Mouse (Mus musculus): Measurements from ENCODE around the gene Itgb3bp. TPM values are rescaled to one million over a fixed set of nuclear protein-coding genes. Genes with fewer than 3 reads are reported as not detected.

Itgb3bp gene
- polyA plus RNA-seq, 1 experiment from 2014 or later: 12.2 TPM

DNA sequence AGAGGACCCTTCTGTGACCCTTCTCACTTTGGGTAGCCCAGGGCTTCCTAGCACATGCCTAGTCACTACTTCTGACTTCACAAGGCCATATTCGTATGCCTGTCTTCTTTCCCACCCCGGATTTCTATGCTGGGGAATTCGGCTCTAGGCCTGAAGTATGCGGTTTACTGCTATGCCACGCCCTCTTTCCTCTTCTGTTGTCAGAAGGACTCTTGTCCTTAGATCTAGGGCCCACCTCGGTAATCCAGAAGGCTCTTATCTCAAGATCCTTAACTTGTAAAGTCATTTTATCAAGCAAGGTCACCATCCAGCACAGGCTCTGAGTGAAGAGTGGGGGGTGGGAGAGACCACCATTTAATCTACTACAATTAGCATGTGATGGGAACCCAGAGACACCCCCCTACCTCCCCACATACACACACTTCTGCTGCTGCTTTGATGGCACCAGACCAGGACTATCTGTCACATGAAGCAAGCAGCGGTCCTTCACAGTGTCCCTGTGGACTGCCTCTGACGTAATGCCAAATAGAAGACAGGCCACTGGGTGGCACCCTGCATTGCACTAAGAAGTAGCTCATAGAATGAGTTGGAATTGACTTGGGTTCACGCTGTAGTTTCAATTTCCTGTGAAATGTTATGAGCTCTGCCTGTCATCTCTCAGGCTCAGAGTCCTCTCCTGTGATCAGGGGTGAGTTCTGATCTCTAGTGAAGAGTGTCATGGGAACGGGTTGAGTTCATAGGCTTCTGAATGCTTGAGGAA, 12.2 kb upstream of the Itgb3bp start:
- Histone ChIP-seq H3K36me3 (replicated peaks; ENCODE audit: insufficient read depth, low read length) (0 out of 2 replicates have a peak, but pooled peaks cover 3% of the 10 kb centered on the region), H3K4me3 (ENCODE audit: low read depth, low read length) (no peak overlapping the region), H3K4me2 (ENCODE audit: low read depth, low read length) (no peak overlapping the region), H3K27ac (ENCODE audit: low read depth) (peak overlapping the region; percentile 60), H3K9me3 (ENCODE audit: low read length) (no peaks in the 10 kb centered on the region), H3K4me1 (ENCODE audit: insufficient read depth) (peaks cover 20% of the 10 kb centered on the region), H3K9ac (replicated peaks) (no peak overlapping the region), H3K27me3 (ENCODE audit: insufficient read depth, low read length) (no peaks in the 10 kb centered on the region)
- WGBS (ENCODE audit: insufficient replicate concordance): 61% methylated on average over 10 of the region's 10 CpGs
- ATAC-seq (peak; percentile 88), DNase-seq (peak; percentile 56)
- no peak for TF ChIP-seq EP300 (IDR thresholded peaks at IDR 0.05; ENCODE audit: low read depth)
- TF ChIP-seq CTCF (IDR thresholded peaks at IDR 0.05; ENCODE audit: low read depth): peak; percentile 61

DNA sequence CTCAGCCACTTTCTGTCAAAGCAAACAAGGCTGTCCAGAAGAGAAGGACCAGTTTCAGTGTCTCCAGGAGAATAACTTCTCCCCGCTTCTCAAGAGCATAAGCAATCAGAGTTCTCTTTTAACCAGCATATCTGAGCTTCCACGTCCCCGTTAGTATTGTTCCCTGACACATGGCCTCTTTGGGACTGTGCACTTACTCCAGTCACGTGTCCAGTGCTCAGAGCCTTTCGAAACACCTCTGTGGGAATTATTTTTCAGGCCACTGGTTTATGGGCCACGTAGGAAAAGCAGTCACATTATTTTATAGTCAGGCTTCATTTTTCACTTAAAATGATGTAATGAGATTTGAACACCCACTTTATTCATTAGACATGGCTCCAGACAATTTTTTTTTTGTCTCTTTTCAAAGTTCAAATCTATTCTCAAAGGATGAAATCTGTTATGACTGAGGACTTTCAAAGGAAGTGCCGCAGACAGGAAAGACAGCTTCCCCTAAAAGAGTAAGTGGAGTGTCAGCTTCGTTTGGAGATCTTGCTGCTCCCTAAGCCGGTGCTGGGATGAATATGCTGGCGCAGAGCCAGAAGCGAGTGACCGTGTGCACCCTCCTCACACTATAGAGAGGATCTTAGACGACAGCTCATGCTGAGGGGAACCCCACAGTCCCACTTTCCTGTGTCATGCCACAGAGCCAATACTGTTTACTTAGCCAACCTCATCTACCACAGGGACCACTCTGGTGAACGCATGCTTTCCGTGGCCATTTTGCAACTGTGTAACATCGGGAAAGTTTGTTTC, 10.3 kb upstream of the Itgb3bp start:
- 48% methylated on average over 16 of the region's 16 CpGs for WGBS (ENCODE audit: insufficient replicate concordance)
- peak overlapping the region; percentile 25; the same call in 1 of the 2 replicates for H3K27ac ChIP-seq (ENCODE audit: low read depth)
- no peaks in the 10 kb centered on the region for H3K9me3 ChIP-seq (ENCODE audit: low read length)
- ATAC-seq: peak; percentile 46; the same call in 1 of the 2 replicates
- H3K4me3 ChIP-seq (ENCODE audit: low read depth, low read length): no peak overlapping the region
- H3K9ac ChIP-seq (replicated peaks): no peak overlapping the region
- H3K27me3 ChIP-seq (ENCODE audit: insufficient read depth, low read length): no peaks in the 10 kb centered on the region
- H3K36me3 ChIP-seq (replicated peaks; ENCODE audit: insufficient read depth, low read length): 0 out of 2 replicates have a peak, but pooled peaks cover 3% of the 10 kb centered on the region
- TF ChIP-seq CTCF (IDR thresholded peaks at IDR 0.05; ENCODE audit: low read depth) (no peak), EP300 (IDR thresholded peaks at IDR 0.05; ENCODE audit: low read depth) (no peak)
- no peak for DNase-seq
- H3K4me1 ChIP-seq (ENCODE audit: insufficient read depth): peaks cover 20% of the 10 kb centered on the region
- no peak overlapping the region for H3K4me2 ChIP-seq (ENCODE audit: low read depth, low read length)

DNA sequence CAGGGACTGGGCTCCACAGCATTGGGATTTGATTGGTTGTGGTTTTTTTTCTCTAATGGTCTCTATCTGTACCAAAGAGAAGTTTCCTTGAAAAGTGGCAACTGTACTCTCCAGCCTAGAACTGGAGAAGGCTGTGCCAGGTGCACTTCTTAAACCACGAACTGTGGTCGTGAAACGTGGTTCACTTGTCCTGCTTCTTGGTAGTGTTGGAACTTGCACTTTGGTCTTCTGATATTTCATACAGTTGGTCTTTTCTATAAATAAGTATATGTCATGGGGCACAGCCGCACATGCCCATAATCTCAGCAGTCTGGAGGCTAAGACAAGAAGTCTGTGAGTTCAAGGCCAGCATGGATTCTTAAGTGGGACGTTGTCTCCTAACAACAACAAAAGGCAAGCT, 6.7 kb upstream of the Itgb3bp start:
- ATAC-seq (no peak), DNase-seq (no peak)
- Histone ChIP-seq H3K27ac (ENCODE audit: low read depth) (no peak overlapping the region), H3K4me2 (ENCODE audit: low read depth, low read length) (no peak overlapping the region), H3K9me3 (ENCODE audit: low read length) (no peaks in the 10 kb centered on the region), H3K9ac (replicated peaks) (no peak overlapping the region), H3K27me3 (ENCODE audit: insufficient read depth, low read length) (no peaks in the 10 kb centered on the region), H3K4me3 (ENCODE audit: low read depth, low read length) (no peak overlapping the region), H3K4me1 (ENCODE audit: insufficient read depth) (peaks cover 15% of the 10 kb centered on the region), H3K36me3 (replicated peaks; ENCODE audit: insufficient read depth, low read length) (0 out of 2 replicates have a peak, but pooled peaks cover 3% of the 10 kb centered on the region)
- TF ChIP-seq CTCF (IDR thresholded peaks at IDR 0.05; ENCODE audit: low read depth) (no peak), EP300 (IDR thresholded peaks at IDR 0.05; ENCODE audit: low read depth) (no peak)
- WGBS (ENCODE audit: insufficient replicate concordance): 66% methylated on average over 5 of the region's 5 CpGs

DNA sequence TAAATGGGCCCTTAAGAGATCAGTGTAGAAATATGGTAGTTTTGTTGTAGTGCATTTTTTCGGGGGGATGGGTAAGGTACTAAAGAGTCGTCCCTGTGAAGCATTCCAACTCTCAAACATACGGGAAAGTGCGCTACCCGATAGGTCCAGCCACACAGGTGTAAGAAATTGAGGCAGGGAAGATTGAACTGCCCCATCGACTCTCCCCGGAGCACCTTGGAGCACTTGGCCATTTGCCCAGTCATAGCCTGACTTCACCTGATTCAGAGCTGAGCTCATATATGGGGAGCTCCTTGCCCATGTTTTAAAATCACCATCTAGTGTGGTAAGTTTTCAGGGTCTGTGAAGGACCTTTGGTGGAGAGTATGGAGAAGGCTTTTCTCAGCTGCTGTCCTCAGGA, 5.2 kb upstream of the Itgb3bp start:
- 78% methylated on average over 7 of the region's 7 CpGs for WGBS (ENCODE audit: insufficient replicate concordance)
- H3K36me3 ChIP-seq (replicated peaks; ENCODE audit: insufficient read depth, low read length): no peaks in the 10 kb centered on the region
- peaks cover 12% of the 10 kb centered on the region for H3K4me1 ChIP-seq (ENCODE audit: insufficient read depth)
- ATAC-seq (no peak), DNase-seq (peak; percentile 29)
- no peaks in the 10 kb centered on the region for H3K27me3 ChIP-seq (ENCODE audit: insufficient read depth, low read length)
- H3K4me3 ChIP-seq (ENCODE audit: low read depth, low read length): no peak overlapping the region
- H3K4me2 ChIP-seq (ENCODE audit: low read depth, low read length): no peak overlapping the region
- H3K9ac ChIP-seq (replicated peaks): no peak overlapping the region
- H3K9me3 ChIP-seq (ENCODE audit: low read length): no peaks in the 10 kb centered on the region
- TF ChIP-seq EP300 (IDR thresholded peaks at IDR 0.05; ENCODE audit: low read depth) (no peak), CTCF (IDR thresholded peaks at IDR 0.05; ENCODE audit: low read depth) (no peak)
- no peak overlapping the region for H3K27ac ChIP-seq (ENCODE audit: low read depth)

DNA sequence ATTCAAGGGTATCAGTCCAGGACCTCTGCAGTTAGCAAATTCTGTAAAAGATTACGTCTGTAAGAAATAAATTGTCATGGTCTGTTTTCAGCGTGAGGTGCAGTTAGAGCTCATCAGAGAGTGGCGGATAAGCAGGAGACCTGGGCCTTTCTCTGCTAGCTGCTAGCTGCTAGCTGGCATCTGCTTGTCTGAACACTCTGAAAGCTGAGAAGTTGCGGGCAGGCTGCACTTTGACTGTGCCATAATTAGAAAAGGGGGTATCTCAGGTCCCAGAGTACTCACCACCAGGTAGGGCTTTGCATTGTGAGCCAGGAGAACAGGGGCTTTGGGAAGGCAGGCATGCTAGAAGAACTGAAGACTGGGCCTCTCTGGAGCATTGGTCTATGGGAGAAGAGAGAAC, 2.2 kb upstream of the Itgb3bp start:
- peak overlapping the region; percentile 82 for H3K4me2 ChIP-seq (ENCODE audit: low read depth, low read length)
- 78% methylated on average over 4 of the region's 4 CpGs for WGBS (ENCODE audit: insufficient replicate concordance)

DNA sequence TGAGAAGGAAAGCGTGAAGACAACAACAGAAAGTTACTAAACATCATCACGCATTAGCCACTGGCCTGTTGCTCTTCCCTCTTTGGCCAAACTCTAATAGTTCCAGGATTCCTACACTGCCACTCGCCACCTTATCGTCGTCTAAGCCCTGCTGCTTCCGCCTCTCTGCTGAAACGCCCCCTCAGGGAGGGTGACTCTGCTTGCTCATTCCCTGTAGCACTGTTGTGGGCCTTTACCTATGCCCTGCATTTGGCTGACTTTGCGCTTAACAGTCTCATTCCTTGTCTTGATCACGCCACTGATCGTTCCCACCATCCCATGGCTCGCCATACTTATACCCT, 1.6 kb upstream of the Itgb3bp start:
- Histone ChIP-seq H3K9me3 (ENCODE audit: low read length) (no peaks in the 10 kb centered on the region), H3K4me2 (ENCODE audit: low read depth, low read length) (peak overlapping the region; percentile 82), H3K9ac (replicated peaks) (peak overlapping the region; percentile 78), H3K4me3 (ENCODE audit: low read depth, low read length) (peak overlapping the region; percentile 71), H3K27me3 (ENCODE audit: insufficient read depth, low read length) (no peaks in the 10 kb centered on the region), H3K4me1 (ENCODE audit: insufficient read depth) (peaks cover 10% of the 10 kb centered on the region), H3K36me3 (replicated peaks; ENCODE audit: insufficient read depth, low read length) (no peaks in the 10 kb centered on the region), H3K27ac (ENCODE audit: low read depth) (peak overlapping the region; percentile 98)
- TF ChIP-seq CTCF (IDR thresholded peaks at IDR 0.05; ENCODE audit: low read depth): no peak
- TF ChIP-seq EP300 (IDR thresholded peaks at IDR 0.05; ENCODE audit: low read depth): no peak
- WGBS (ENCODE audit: insufficient replicate concordance): 63% methylated on average over 11 of the region's 11 CpGs
- no peak for ATAC-seq
- DNase-seq: no peak

More for the DNA sequence above, 2.2 kb upstream of the Itgb3bp start:
- Histone ChIP-seq H3K9ac (replicated peaks) (no peak overlapping the region), H3K36me3 (replicated peaks; ENCODE audit: insufficient read depth, low read length) (no peaks in the 10 kb centered on the region), H3K27ac (ENCODE audit: low read depth) (peak overlapping the region; percentile 98), H3K9me3 (ENCODE audit: low read length) (no peaks in the 10 kb centered on the region), H3K27me3 (ENCODE audit: insufficient read depth, low read length) (no peaks in the 10 kb centered on the region), H3K4me1 (ENCODE audit: insufficient read depth) (peaks cover 8% of the 10 kb centered on the region), H3K4me3 (ENCODE audit: low read depth, low read length) (peak overlapping the region; percentile 71; the same call in 1 of the 2 replicates)
- ATAC-seq (no peak), DNase-seq (no peak)
- TF ChIP-seq CTCF (IDR thresholded peaks at IDR 0.05; ENCODE audit: low read depth): no peak
